Mouse (Mus musculus) brain, embryonic 14.5 days (tissue): Measurements from ENCODE around the gene Ttll8.

ENCODE experiments used
- CTCF ChIP-seq: fragments of 200-500 bp; IDR thresholded peaks from 2 replicates; pipeline ENCODE4 v1.5.1; 2012; ENCODE audit warnings: inconsistent platforms, mild to moderate bottlenecking, moderate library complexity, borderline replicate concordance; ENCODE audit not compliant: insufficient read depth, insufficient read length; ENCODE audit errors: extremely low read depth
- POLR2A ChIP-seq: fragments of 200-500 bp; IDR thresholded peaks from 2 replicates; pipeline ENCODE4 v1.6.1; 2012; ENCODE audit warnings: mild to moderate bottlenecking, inconsistent platforms, borderline replicate concordance; ENCODE audit not compliant: poor library complexity, insufficient read depth, insufficient read length, severe bottlenecking; ENCODE audit errors: extremely low read depth

DNA sequence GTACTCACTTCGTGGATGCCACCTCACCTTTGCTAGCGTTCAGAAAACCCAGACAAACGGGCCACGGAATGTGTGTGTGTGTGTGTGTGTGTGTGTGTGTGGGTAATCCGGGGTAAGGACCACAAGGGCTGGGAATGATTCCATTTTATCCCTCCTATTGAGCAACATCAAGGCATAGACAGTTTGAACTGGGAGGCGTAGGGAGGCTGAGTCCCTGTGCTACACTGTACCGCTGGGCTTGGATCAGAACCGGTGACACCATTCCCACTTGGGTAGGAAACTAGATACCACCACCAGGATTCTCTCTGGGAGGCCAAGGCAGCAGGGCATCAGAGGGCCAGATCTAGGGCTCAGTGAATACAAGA is 62.6 kb downstream of the Ttll8 start:
- TF ChIP-seq POLR2A (no peak), CTCF (no peak)
